9 mouse cellular contexts compared by ENCODE assay signal in the genomic region with DNA sequence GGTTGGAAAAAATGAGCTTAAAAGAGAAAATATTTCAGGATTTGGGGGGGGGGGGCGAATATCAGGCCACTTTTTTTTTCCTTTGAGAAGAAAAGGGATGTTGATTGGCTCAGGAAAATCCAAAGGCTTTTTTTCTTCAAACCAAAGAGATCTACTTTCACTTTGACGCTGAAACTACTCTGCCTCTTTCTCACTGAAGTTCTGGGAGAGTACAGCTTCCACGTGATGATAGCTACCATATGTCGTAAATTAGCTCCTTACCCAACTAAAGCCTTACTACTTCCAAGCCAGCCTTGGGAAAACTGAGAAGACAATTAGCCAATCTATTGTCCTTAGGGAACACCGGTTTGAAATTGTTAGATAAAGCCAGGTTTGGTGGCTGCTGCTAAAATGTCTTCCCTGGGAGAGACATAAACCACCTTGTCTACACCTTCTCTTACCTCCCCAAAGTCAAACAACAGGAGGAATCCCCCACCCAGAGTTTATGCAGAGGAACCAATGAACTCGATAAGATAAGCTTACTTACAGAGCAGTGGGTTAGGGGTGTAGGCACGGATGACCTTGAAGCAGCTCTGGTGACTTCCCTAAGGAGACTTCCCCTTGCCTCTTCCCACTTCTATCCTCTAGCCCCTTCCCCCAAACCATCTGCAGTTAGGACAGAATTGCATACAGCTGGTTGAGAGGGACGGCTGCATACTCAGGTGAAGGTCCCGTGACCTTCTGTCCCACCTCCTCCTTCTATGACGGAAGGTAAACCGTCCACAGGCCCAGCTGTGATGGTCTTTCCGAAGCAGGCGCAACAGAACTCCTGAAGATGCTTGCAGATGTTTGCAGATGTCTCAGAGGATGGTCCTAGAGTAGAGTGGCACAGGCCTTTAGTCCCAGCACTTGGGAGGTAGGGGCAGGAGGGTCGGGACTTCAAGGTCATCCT. TPM values are rescaled to one million over a fixed set of nuclear protein-coding genes. Genes with fewer than 3 reads are reported as not detected.
DNase-seq lines count a peak whose midpoint lies in the region; ATAC-seq lines count a peak whose summit lies in the region.
"Had no signal": no experiment of that assay in that cellular context is flagged by ENCODE, and none has a peak within 500 bp of the region (broad histone marks: within the 10 kb centered on the region; RNA-seq: fewer than 3 reads in every experiment).

No protein-coding gene starts in this region.

- no peaks in the 10 kb centered on the region for H3K9me3 ChIP-seq in hindbrain, embryonic 10.5 days
- H3K9me3 ChIP-seq in hindbrain, embryonic 13.5 days = no peaks in the 10 kb centered on the region
- no peaks in the 10 kb centered on the region for H3K9me3 ChIP-seq in embryonic facial prominence, embryonic 15.5 days (replicated peaks)
- H3K9me3 ChIP-seq in limb, embryonic 15.5 days = no peaks in the 10 kb centered on the region

- peaks cover 49% of the 10 kb centered on the region for H3K4me1 ChIP-seq in hindbrain, embryonic 10.5 days (replicated peaks)
- H3K4me1 ChIP-seq in hindbrain, embryonic 13.5 days (replicated peaks) = peaks cover 26% of the 10 kb centered on the region
- peaks cover 42% of the 10 kb centered on the region for H3K4me1 ChIP-seq in embryonic facial prominence, embryonic 15.5 days
- peaks cover 25% of the 10 kb centered on the region for H3K4me1 ChIP-seq in limb, embryonic 15.5 days

- H3K27me3 ChIP-seq in hindbrain, embryonic 10.5 days (ENCODE audit: insufficient read depth, poor library complexity, severe bottlenecking) = no peaks in the 10 kb centered on the region
- no peaks in the 10 kb centered on the region for H3K27me3 ChIP-seq in hindbrain, embryonic 13.5 days
- no peaks in the 10 kb centered on the region for H3K27me3 ChIP-seq in embryonic facial prominence, embryonic 15.5 days
- no peaks in the 10 kb centered on the region for H3K27me3 ChIP-seq in limb, embryonic 15.5 days

- H3K36me3 ChIP-seq in hindbrain, embryonic 10.5 days = peaks cover 23% of the 10 kb centered on the region
- H3K36me3 ChIP-seq in hindbrain, embryonic 13.5 days = no peaks in the 10 kb centered on the region
- H3K36me3 ChIP-seq in embryonic facial prominence, embryonic 15.5 days = peaks cover 4% of the 10 kb centered on the region; the same call in 1 of the 2 replicates
- H3K36me3 ChIP-seq in limb, embryonic 15.5 days = 0 out of 2 replicates have a peak, but pooled peaks cover 6% of the 10 kb centered on the region

- WGBS in hindbrain, embryonic 10.5 days = 75% methylated on average over 14 of the region's 14 CpGs
- WGBS in hindbrain, embryonic 13.5 days = 80% methylated on average over 14 of the region's 14 CpGs
- WGBS in embryonic facial prominence, embryonic 15.5 days = 39% methylated on average over 14 of the region's 14 CpGs
- 58% methylated on average over 13 of the region's 14 CpGs for WGBS in limb, embryonic 15.5 days

- no peak for DNase-seq in hindbrain, embryonic 10.5 days (ENCODE audit: low spot score)
- peak; percentile 33 for DNase-seq in CD4-positive helper T cell, adult 2 months (ENCODE audit: low read depth, low spot score)
- no peak for DNase-seq in frontal cortex, postnatal 25 days (ENCODE audit: low spot score in 2 of 2)
- DNase-seq in cerebellum, postnatal 36 days = no peak
- DNase-seq in kidney, adult 11 months = no peak
- DNase-seq: gastrocnemius, postnatal 25 days had no signal

- no peak for ATAC-seq in hindbrain, embryonic 13.5 days (ENCODE audit: low FRiP score)
- no peak for ATAC-seq in embryonic facial prominence, embryonic 15.5 days (ENCODE audit: insufficient number of reproducible peaks, low FRiP score, low TSS enrichment, low read depth)
- ATAC-seq in limb, embryonic 15.5 days (ENCODE audit: insufficient number of reproducible peaks, low FRiP score, low TSS enrichment, low read depth) = no peak

- H3K27ac ChIP-seq in hindbrain, embryonic 10.5 days = peak overlapping the region; percentile 89
- H3K27ac ChIP-seq in hindbrain, embryonic 13.5 days = no peak overlapping the region
- peak overlapping the region; percentile 66 for H3K27ac ChIP-seq in embryonic facial prominence, embryonic 15.5 days (replicated peaks)
- peak overlapping the region; percentile 50; the same call in 1 of the 2 replicates for H3K27ac ChIP-seq in limb, embryonic 15.5 days

- 0 out of 2 replicates have a peak overlapping the region, but pooled peaks have one; percentile 62 for H3K4me3 ChIP-seq in hindbrain, embryonic 10.5 days
- no peak overlapping the region for H3K4me3 ChIP-seq in hindbrain, embryonic 13.5 days
- H3K4me3 ChIP-seq in embryonic facial prominence, embryonic 15.5 days (replicated peaks) = peak overlapping the region; percentile 69
- H3K4me3 ChIP-seq in limb, embryonic 15.5 days = peak overlapping the region; percentile 11; the same call in 1 of the 2 replicates

- H3K9ac ChIP-seq in hindbrain, embryonic 13.5 days = no peak overlapping the region
- no peak overlapping the region for H3K9ac ChIP-seq in embryonic facial prominence, embryonic 15.5 days
- no peak overlapping the region for H3K9ac ChIP-seq in limb, embryonic 15.5 days

- no peak overlapping the region for H3K4me2 ChIP-seq in hindbrain, embryonic 13.5 days
- H3K4me2 ChIP-seq in embryonic facial prominence, embryonic 15.5 days (replicated peaks) = peak overlapping the region; percentile 67
- H3K4me2 ChIP-seq in limb, embryonic 15.5 days = peak overlapping the region; percentile 71; the same call in 1 of the 2 replicates

RNA-seq across cellular contexts. Expression of a gene that starts 1.4 kb away (rescaled TPM):
- polyA plus RNA-seq in hindbrain, embryonic 10.5 days (2016; fragmentation: Nextera tagmentation; extraction: Ambion mirVana) = 75.8 and 89.8 TPM in 2 replicates
- 13.8 and 13.9 TPM in 2 replicates for polyA plus RNA-seq in hindbrain, embryonic 13.5 days (2015; fragmentation: Nextera tagmentation; extraction: Ambion mirVana)
- 41.7 TPM in 2 replicates for polyA plus RNA-seq in embryonic facial prominence, embryonic 15.5 days (2015; fragmentation: Nextera tagmentation; extraction: Ambion mirVana)
- 37.8 and 40.2 TPM in 2 replicates for polyA plus RNA-seq in limb, embryonic 15.5 days (2015; fragmentation: Nextera tagmentation; extraction: Ambion mirVana)

RNA-seq across cellular contexts. Expression of a gene that starts 17.5 kb away (rescaled TPM):
- polyA plus RNA-seq in hindbrain, embryonic 10.5 days (2016; fragmentation: Nextera tagmentation; extraction: Ambion mirVana) = not detected in 2 replicates
- 0.13 and 0.21 TPM in 2 replicates for polyA plus RNA-seq in hindbrain, embryonic 13.5 days (2015; fragmentation: Nextera tagmentation; extraction: Ambion mirVana)
- 0.12 TPM in 1 of 2 replicates, not detected in the other for polyA plus RNA-seq in embryonic facial prominence, embryonic 15.5 days (2015; fragmentation: Nextera tagmentation; extraction: Ambion mirVana)
- polyA plus RNA-seq in limb, embryonic 15.5 days (2015; fragmentation: Nextera tagmentation; extraction: Ambion mirVana) = not detected in 2 replicates

RNA-seq across cellular contexts. Expression of a gene that starts 33.1 kb away (rescaled TPM):
- 58.1 and 79.1 TPM in 2 replicates for polyA plus RNA-seq in hindbrain, embryonic 10.5 days (2016; fragmentation: Nextera tagmentation; extraction: Ambion mirVana)
- 50.5 and 58.0 TPM in 2 replicates for polyA plus RNA-seq in hindbrain, embryonic 13.5 days (2015; fragmentation: Nextera tagmentation; extraction: Ambion mirVana)
- 20.1 and 20.7 TPM in 2 replicates for polyA plus RNA-seq in embryonic facial prominence, embryonic 15.5 days (2015; fragmentation: Nextera tagmentation; extraction: Ambion mirVana)
- 11.7 and 11.9 TPM in 2 replicates for polyA plus RNA-seq in limb, embryonic 15.5 days (2015; fragmentation: Nextera tagmentation; extraction: Ambion mirVana)
